Mouse (Mus musculus) neural tube, embryonic 10.5 days (tissue): ENCODE measurements around the gene Tmem98.

ENCODE experiments used
- DNase-seq: peaks from one replicate; pipeline ENCODE4 v3.0.0-alpha.2; 2017; ENCODE audit warnings: low spot score; ENCODE audit errors: extremely low spot score

The Tmem98 gene

DNA sequence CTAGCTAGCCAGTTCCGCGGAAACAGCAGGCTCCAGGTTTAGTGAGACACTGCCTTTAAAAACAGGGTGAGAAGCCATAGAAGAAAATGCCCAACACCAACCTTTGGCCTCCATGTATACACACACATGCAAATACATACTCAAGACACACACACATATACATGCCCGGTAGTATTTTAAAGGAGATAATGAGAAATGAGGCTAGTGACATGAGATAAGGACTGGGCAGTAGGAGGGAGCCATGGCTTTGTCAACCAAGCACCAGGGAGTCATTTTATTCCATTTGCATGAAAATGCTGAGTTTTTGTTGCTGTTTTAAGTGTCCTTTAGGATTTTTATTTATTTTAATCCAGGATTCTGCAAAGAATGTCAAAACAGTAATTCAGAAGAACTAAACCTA, 19.6 kb upstream of the Tmem98 start:
- no peak for DNase-seq

- no peak for DNase-seq
Observed at GRCm38 (mm10) chr11:80791677-80792432, 18.1 kb upstream of the Tmem98 start.

DNA sequence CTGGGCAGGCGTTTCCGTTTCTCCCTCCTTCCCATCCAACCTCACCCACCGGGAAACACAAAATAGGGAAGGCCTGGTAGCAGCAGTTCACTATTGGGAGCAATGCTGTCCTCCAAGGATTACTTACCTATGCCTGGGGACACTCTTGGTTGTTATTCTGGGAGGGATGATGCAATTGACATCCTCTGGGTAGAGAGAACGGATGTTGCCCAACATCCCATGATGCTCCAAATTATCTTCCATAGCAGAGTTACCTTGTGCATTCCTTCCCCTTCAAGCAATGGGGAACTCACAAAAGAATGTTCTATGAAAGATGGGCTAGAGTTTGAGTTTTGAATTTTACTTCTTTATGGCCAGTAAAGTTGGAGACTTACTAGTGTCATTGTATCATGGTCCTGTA, 16.6 kb upstream of the Tmem98 start:
- DNase-seq, result no peak

GRCm38 (mm10) chr11:80794290-80794689, 15.7 kb upstream of the Tmem98 start:
- DNase-seq, result no peak

- no peak for DNase-seq
Observed at GRCm38 (mm10) chr11:80795431-80795830, 14.5 kb upstream of the Tmem98 start.

DNA sequence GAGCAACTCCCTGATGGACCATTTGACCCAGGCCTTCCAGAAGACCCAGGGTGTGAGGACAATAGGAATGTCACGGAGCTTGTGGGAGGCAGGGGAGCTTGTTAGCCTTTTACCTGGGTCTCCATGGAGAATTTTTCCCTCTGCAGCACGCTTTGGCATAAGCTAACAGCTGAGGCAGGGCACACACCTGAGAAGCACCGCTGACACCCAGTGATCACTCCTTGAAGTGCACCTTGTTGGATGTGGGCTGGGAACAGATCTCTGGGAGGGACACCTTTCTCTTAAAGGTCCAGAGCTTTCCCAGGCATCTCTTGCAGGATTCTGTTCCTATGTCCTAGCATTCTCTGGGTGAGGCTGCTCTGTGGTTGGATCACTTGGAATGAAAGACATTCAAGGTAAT, 10.0 kb upstream of the Tmem98 start:
- no peak for DNase-seq

DNA sequence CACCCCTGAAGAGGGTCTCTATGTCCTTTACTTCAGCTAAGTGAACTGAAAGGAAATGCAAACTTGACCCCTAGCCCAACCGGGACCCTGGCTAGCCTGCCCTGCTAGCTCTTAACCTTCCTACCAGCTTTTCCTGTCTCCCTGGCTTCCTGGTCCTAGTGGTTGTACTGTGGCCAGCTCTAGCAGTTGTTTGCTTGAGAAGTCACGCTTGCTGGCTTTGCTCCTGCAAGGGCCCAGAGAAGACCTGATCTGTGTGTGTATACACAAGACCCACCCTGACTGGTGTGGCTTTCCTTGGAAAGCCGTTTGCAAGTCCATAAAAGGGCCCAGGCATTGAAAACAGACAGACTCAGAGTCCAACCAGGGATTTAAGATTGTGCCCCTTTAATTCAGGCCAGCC, 7.3 kb upstream of the Tmem98 start:
- DNase-seq, result no peak

DNA sequence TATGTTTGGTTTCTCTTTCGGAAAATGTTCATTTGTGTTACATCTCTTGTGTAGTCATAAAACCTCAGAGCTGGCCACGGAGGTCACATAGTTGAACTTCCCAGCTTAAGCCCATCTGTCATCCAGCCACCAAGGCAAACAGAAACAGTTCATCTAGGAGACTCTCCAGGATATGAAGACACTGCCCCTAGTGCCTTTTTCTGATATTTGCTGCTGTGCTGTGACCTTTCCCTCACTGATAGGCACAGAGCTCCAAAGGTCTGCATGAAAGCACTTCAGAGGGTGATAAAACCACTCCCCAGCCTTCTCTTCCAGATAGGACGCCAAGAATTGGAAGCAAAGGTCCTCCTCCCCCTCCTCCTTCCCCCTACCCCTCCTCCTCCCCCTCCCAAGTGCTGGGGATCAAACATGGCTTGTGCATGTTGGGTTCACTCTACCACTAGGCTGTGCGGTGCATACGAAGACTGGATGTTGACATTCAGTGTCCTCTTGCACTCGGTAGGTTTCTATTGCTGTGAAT, 1.4 kb upstream of the Tmem98 start:
- peak; percentile 19 for DNase-seq

GRCm38 (mm10) chr11:80809666-80809992, 346 bp upstream of the Tmem98 start:
- no peak for DNase-seq

- DNase-seq, result peak; percentile 33
Observed at GRCm38 (mm10) chr11:80811156-80811555, 1.2 kb downstream of the Tmem98 start.

GRCm38 (mm10) chr11:80815354-80815753, 5.4 kb downstream of the Tmem98 start:
- DNase-seq, result no peak

DNA sequence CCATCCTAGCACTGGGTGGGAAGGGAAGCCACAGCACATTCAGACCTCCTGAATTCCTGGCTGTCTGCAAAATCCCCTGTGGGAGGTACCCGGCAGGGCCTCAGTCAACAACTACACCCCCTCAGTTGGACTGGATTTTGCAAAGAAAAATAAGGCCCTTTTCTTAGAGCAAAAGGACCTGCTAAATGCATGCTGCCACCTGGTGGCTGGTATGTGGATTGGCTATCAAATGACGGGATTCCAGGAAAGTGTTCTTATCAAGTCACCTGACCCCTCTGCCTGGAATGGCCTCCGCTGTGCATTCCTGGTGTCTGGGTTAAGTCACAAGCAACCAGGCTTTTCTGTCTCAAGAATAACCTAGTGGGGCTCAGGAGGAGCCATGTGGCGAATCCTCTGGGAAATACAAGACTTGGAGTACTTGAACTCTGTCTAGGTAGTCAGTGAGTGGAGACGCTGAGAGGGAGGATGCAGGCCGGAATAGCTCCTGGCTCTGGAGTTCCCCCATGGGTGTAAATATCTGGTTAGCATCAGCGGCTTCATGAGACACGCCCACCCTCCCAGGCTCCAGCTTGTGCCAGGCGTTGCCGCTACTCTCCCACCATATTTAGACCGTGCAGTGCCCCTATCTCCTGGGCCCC, 8.2 kb downstream of the Tmem98 start:
- peak; percentile 74 for DNase-seq

DNA sequence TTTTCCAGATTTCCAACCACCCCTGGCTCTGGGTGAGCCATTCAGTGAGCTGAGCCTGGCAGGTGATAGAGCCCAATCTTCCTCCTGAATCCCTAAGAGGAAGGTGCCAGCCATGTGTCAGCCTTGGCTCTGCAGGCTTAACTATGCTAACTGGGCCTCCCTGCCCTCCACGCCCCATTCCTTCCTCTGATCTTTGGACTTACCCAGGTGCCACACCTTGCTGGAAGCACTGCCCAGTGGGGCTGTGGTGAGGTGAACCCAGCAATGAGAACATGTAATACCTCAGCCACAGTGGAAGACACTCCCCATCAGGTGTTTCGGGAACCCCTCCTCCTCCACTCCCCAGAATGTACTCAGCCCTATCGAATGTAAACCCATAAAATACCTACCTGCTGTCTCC, 10.1 kb downstream of the Tmem98 start:
- no peak for DNase-seq

- peak; percentile 19 for DNase-seq
Observed at GRCm38 (mm10) chr11:80821296-80821695, 11.3 kb downstream of the Tmem98 start.

- no peak for DNase-seq
Observed at GRCm38 (mm10) chr11:80821794-80822193, 11.8 kb downstream of the Tmem98 start.

GRCm38 (mm10) chr11:80835395-80835794, 25.4 kb downstream of the Tmem98 start:
- no peak for DNase-seq

DNA sequence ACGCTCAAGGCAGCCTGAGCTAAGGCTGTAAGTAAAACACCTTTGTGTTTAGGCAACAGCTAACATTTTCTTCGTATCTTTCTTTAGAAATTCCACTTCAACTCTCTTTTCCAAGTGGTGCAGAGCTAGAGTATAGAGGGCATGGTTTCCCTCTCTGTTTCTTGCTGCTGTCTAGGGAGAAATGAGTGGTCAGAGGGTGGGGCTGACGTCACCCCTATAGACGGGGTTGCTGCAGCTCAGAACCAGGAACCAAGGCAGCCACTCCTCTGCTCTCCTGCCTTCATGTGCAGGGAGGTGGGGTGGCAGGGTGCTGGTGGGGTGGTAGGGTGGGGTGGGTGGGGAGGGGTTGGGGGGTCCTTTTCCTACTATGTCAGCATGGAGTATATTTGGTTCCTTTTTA, 25.9 kb downstream of the Tmem98 start:
- DNase-seq, result no peak

DNA sequence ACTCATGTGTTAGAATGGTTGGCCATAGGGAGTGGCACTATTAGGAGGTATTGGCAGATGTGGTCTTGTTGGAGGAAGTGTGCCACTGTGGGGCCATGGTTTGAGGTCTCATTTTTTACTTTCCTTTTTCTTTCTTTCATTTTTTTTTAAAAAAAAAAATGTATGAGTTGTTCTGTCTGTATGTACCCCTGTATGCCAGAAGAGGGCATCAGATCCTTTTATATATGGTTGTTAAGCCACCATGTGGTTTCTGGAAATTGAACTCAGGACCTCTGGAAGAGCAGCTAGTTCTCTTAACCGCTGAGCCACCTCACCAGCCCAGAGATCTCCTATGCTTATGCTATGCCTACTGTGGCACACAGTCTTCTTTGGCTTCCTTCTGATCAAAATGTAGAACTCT, 28.7 kb downstream of the Tmem98 start:
- no peak for DNase-seq

GRCm38 (mm10) chr11:80843435-80843834, 33.5 kb downstream of the Tmem98 start:
- no peak for DNase-seq

DNA sequence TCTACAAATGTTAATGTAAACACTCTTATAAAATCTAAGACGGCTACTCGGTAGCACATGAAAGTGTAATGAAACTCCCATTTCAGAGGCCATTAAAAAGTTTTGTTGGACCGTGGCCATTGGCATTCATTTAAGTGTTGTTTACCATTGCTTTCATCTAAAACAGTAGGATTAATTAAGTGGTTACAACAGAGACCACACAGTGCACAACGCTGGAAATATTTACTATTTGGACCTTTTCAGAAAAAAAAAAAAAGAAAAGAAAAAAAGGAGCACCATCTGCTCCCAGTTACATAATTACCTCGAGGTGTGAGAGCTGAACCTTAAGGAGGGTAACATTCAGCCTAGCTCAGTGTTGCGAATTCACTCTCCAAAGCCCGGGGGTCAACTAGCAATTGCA, 35.5 kb downstream of the Tmem98 start:
- no peak for DNase-seq

DNA sequence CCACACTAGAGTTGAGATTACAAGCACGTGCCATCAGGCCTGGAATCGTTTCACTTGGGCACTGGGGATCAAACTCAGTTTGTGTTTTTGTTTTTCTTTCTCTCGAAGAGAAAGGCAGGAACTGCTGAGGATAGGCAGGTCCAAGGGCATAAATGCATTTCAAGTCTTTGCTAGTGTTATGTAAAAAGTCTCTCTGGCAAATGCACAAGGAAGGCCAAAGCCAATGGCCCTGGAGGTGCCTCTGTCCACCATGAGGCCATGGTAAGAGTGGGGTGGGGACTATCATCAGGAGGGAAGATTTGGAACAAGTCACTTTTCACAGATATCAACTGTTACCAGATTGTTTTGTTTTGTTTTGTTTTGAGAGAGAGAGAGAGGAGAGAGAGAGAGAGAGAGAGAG, 36.1 kb downstream of the Tmem98 start:
- no peak for DNase-seq

DNA sequence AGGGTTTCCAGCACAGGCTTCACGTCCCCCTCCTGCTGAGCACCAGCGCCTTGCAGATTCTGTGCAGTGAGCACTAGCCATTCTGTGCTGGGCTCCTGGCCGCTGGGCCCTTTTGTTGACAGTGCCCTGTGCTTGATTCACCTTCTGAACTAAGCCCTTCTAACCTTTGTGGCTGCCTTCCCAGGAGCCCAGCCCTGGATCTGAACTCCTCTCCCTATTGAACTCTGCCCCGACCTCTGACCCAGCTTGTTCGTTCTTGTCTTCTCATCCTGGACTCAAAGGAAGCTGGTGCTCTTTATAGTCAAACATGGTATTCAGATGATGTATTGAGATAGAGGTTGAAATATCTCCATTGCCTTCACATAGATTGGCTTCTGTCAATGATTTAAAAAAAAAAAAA, 38.2 kb downstream of the Tmem98 start:
- DNase-seq, result no peak

DNA sequence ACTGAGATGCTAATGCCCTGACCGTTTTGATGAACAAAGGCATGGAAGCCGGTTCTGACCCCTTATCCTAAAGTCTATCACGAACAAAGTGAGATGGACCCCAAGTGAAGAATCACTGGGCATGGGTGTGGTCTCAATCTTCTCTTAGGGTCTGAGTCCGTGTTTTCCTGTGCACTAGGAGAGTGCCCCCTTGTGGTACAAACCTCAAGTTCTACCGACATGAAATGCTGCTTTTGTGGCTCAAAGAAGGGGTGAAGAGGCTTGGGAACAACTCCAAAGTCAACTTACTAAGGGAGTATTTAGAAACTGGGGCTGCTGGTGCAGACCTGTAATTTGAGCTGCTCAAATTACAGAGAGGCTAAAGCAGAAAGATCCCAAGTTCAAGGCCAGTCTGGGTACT, 41.9 kb downstream of the Tmem98 start:
- DNase-seq, result peak; percentile 29
